Mouse (Mus musculus): ENCODE results near the gene Calm4. TPM values are rescaled to one million over a fixed set of nuclear protein-coding genes. Genes with fewer than 3 reads are reported as not detected.
"Not testable (repeated sequence)": the region's sequence is repeated elsewhere in the genome, so short reads cannot be mapped to it uniquely, and the experiment has no call there.

Gene Calm4
- total RNA-seq (2021), result not detected
- long read RNA-seq, experiment 1, result 0 reads
- long read RNA-seq, experiment 2, result 0 reads

- not testable (repeated sequence) for DNase-seq
Observed at GRCm38 (mm10) chr13:3837312-3837807, at the start of gene Calm4. Calm4 (plus strand) TSS chr13:3837757.

- no peak for DNase-seq
Observed at GRCm38 (mm10) chr13:3788588-3788987, 49.0 kb upstream of the Calm4 start.

GRCm38 (mm10) chr13:3789531-3789930 lies 48.0 kb upstream of the Calm4 start:
- no peak for DNase-seq

- DNase-seq, result no peak
Observed at GRCm38 (mm10) chr13:3796649-3797048, 40.9 kb upstream of the Calm4 start.

GRCm38 (mm10) chr13:3798751-3799150 lies 38.8 kb upstream of the Calm4 start:
- DNase-seq, result no peak

GRCm38 (mm10) chr13:3799386-3799785 lies 38.2 kb upstream of the Calm4 start:
- DNase-seq, result no peak

- no peak for DNase-seq
Observed at GRCm38 (mm10) chr13:3804186-3804585, 33.4 kb upstream of the Calm4 start, which contains the start of gene Calml3. Calml3 (minus strand) TSS chr13:3804316.

GRCm38 (mm10) chr13:3805132-3805531 lies 32.4 kb upstream of the Calm4 start:
- DNase-seq, result no peak

GRCm38 (mm10) chr13:3805638-3806037 lies 31.9 kb upstream of the Calm4 start:
- no peak for DNase-seq

- no peak for DNase-seq
Observed at GRCm38 (mm10) chr13:3807131-3807827, 30.3 kb upstream of the Calm4 start.

GRCm38 (mm10) chr13:3818012-3818739 lies 19.4 kb upstream of the Calm4 start:
- no peak for DNase-seq

- no peak for DNase-seq
Observed at GRCm38 (mm10) chr13:3818740-3819076, 18.8 kb upstream of the Calm4 start.

GRCm38 (mm10) chr13:3822105-3822504 lies 15.5 kb upstream of the Calm4 start:
- DNase-seq, result no peak

- no peak for DNase-seq
Observed at GRCm38 (mm10) chr13:3825726-3826125, 11.8 kb upstream of the Calm4 start.

- no peak for DNase-seq
Observed at GRCm38 (mm10) chr13:3831546-3831945, 6.0 kb upstream of the Calm4 start.

- DNase-seq, result no peak
Observed at GRCm38 (mm10) chr13:3831994-3832393, 5.6 kb upstream of the Calm4 start.

GRCm38 (mm10) chr13:3832450-3832849 lies 5.1 kb upstream of the Calm4 start:
- DNase-seq, result no peak

GRCm38 (mm10) chr13:3833644-3834043 lies 3.9 kb upstream of the Calm4 start:
- DNase-seq, result not testable (repeated sequence)

- not testable (repeated sequence) for DNase-seq
Observed at GRCm38 (mm10) chr13:3840662-3841061, 3.1 kb downstream of the Calm4 start.

GRCm38 (mm10) chr13:3850330-3850729 lies 12.8 kb downstream of the Calm4 start:
- DNase-seq, result no peak

GRCm38 (mm10) chr13:3853648-3854333 lies 16.2 kb downstream of the Calm4 start, which contains the start of gene Calm5:
Calm5 (plus strand) TSS chr13:3854173.
- not testable (repeated sequence) for DNase-seq

GRCm38 (mm10) chr13:3854856-3855255 lies 17.3 kb downstream of the Calm4 start:
- DNase-seq, result no peak

- DNase-seq, result no peak
Observed at GRCm38 (mm10) chr13:3856252-3856651, 18.7 kb downstream of the Calm4 start.

Measured in heart, adult 18-20 months (tissue).